24 mouse cellular contexts compared by ENCODE assay signal in genomic region chr11:100784286-100784685, GRCm38 (mm10). TPM values are rescaled to one million over a fixed set of nuclear protein-coding genes. Genes with fewer than 3 reads are reported as not detected.
"Had no signal": no experiment of that assay in that cellular context is flagged by ENCODE, and none has a peak within 500 bp of the region (broad histone marks: within the 10 kb centered on the region; RNA-seq: fewer than 3 reads in every experiment).

No protein-coding gene starts in this region.

- ATAC-seq: liver, embryonic 12.5 days; midbrain, embryonic 13.5 days; midbrain, embryonic 16.5 days had no signal

- DNase-seq: kidney, postnatal 10 days; layer of hippocampus, postnatal 36 days; liver; lung, adult 18-20 months; lung, postnatal 10 days; lung, postnatal 36 days; retina, postnatal 1 day; right cerebral cortex, postnatal 25 days; spleen, adult 18-20 months; thymus, postnatal 25 days had no signal

- H3K27me3 ChIP-seq: limb, embryonic 13.5 days; liver, embryonic 12.5 days; liver, embryonic 15.5 days; lung, embryonic 15.5 days; megakaryocyte, embryonic 14.5 days; midbrain, embryonic 13.5 days; neural tube, embryonic 13.5 days; stomach, embryonic 15.5 days had no signal

- H3K4me3 ChIP-seq: left cerebral cortex, adult 2 months; limb, embryonic 10.5 days; limb, embryonic 13.5 days; liver, embryonic 12.5 days; liver, embryonic 15.5 days; lung, embryonic 15.5 days; megakaryocyte, embryonic 14.5 days; midbrain, embryonic 10.5 days; midbrain, embryonic 13.5 days; myocyte; neural tube, embryonic 13.5 days; stomach, embryonic 15.5 days had no signal

- H3K4me1 ChIP-seq: liver, embryonic 12.5 days; midbrain, embryonic 13.5 days; neural tube, embryonic 13.5 days; stomach, embryonic 15.5 days had no signal

- H3K27ac ChIP-seq: left cerebral cortex, adult 2 months; limb, embryonic 10.5 days; limb, embryonic 13.5 days; liver, embryonic 12.5 days; liver, embryonic 15.5 days; lung, embryonic 15.5 days; midbrain, embryonic 10.5 days; midbrain, embryonic 13.5 days; neural tube, embryonic 13.5 days; stomach, embryonic 15.5 days had no signal

RNA-seq across cellular contexts. Expression of gene Hcrt, which starts 21.6 kb away (rescaled TPM):
- polyA plus RNA-seq: limb, embryonic 10.5 days; limb, embryonic 13.5 days; liver, embryonic 12.5 days; liver, embryonic 15.5 days; lung, embryonic 15.5 days; myocyte; neural tube, embryonic 13.5 days; stomach, embryonic 15.5 days had no signal

RNA-seq across cellular contexts. Expression of gene Kcnh4, which starts 24.5 kb away (rescaled TPM):
- polyA plus RNA-seq: limb, embryonic 10.5 days; limb, embryonic 13.5 days; liver, embryonic 12.5 days; liver, embryonic 15.5 days; lung, embryonic 15.5 days; thymus, postnatal 0 days had no signal
